Mouse (Mus musculus): ENCODE measurements around the gene Gch1. TPM values are rescaled to one million over a fixed set of nuclear protein-coding genes. Genes with fewer than 3 reads are reported as not detected.

The Gch1 gene
- 1.5 TPM for polyA plus RNA-seq (2014; fragmentation: Illumina TruSeq; extraction: RNeasy Lipid Tissue Mini Kit (QIAGEN cat#74804); ENCODE audit: low read depth, low replicate concordance)

DNA sequence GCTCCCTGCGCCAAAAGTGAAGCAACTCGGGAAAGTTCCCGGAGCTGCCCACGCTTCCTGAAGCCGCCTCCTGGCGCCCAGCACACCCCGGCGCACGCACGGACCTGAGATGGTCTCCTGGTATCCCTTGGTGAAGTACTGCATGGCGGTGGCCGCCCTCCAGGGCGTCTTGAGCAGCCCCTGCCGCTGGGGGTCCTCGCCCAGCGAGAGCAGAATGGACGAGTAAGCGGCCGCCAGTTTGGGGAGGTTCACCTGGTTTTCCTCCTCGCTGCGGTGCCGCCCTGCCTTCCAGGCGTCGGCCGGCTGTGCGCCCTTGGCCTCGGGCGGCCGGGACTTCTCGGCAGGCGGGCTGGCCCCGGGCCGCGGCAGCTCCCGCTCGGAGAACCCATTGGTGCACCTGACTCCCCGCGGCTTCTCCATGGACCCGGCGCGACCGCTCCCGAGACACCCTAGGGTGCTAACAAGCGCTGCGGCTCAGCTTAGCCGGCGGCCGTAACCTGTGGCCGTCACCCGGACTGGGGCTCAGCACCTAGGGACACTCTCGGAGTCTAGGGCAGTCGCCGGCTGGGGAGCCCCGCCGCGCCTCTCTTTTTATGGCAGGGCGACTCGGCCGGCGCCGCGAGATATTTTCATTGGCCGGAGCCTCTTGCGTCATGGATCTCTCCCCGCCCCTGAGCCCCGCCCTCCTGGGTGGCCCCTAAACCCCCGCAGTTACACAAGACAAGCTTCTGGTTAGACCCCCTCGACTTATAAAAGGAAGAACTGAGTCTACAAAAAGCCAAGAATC, at the start of gene Gch1:
Gene Gch1 (minus strand): TSS at position 566 of the 787 bp plus-strand sequence.

Other genes with a start within 250 kb of the Gch1 start
- 2.8 TPM for gene Wdhd1, start 87.4 kb upstream of the Gch1 start, polyA plus RNA-seq (2014; fragmentation: Illumina TruSeq; extraction: RNeasy Lipid Tissue Mini Kit (QIAGEN cat#74804); ENCODE audit: low read depth, low replicate concordance)
- gene Socs4, start 87.5 kb upstream of the Gch1 start, polyA plus RNA-seq (2014; fragmentation: Illumina TruSeq; extraction: RNeasy Lipid Tissue Mini Kit (QIAGEN cat#74804); ENCODE audit: low read depth, low replicate concordance) = 38.7 TPM
- gene Mapk1ip1l, start 108.9 kb upstream of the Gch1 start, polyA plus RNA-seq (2014; fragmentation: Illumina TruSeq; extraction: RNeasy Lipid Tissue Mini Kit (QIAGEN cat#74804); ENCODE audit: low read depth, low replicate concordance) = 60.7 TPM
- 30.9 TPM for gene Lgals3, start 178.3 kb upstream of the Gch1 start, polyA plus RNA-seq (2014; fragmentation: Illumina TruSeq; extraction: RNeasy Lipid Tissue Mini Kit (QIAGEN cat#74804); ENCODE audit: low read depth, low replicate concordance)
- gene Dlgap5, start 229.0 kb upstream of the Gch1 start, polyA plus RNA-seq (2014; fragmentation: Illumina TruSeq; extraction: RNeasy Lipid Tissue Mini Kit (QIAGEN cat#74804); ENCODE audit: low read depth, low replicate concordance) = 1.0 TPM

All from kidney, adult 10 weeks (tissue).